Mouse (Mus musculus): ENCODE results near the gene Polg. TPM values are rescaled to one million over a fixed set of nuclear protein-coding genes. Genes with fewer than 3 reads are reported as not detected.
A peak's percentile ranks its signal among the peaks of the same experiment; 100 is the strongest.

The Polg gene
- polyA plus RNA-seq, 1 experiment from 2014 or later, result 23.0 TPM

GRCm38 (mm10) chr7:79510686-79511085 is 44.5 kb upstream of the Polg start:
- Histone ChIP-seq H3K4me1 (ENCODE audit: control insufficient read depth, insufficient read depth, low read length) (peaks cover 63% of the 10 kb centered on the region), H3K27me3 (ENCODE audit: control insufficient read depth, insufficient read depth, low read length) (no peaks in the 10 kb centered on the region), H3K4me3 (ENCODE audit: low read depth, low read length) (peak overlapping the region; percentile 90), H3K9ac (replicated peaks; ENCODE audit: low read depth, low read length) (peak overlapping the region; percentile 99), H3K9me3 (ENCODE audit: control insufficient read depth, low read length) (no peaks in the 10 kb centered on the region), H3K4me2 (ENCODE audit: low read depth, low read length) (peak overlapping the region; percentile 94), H3K27ac (ENCODE audit: low read depth, low read length) (peak overlapping the region; percentile 99), H3K36me3 (ENCODE audit: control insufficient read depth, insufficient read depth, low read length) (peaks cover 14% of the 10 kb centered on the region; the same call in 1 of the 2 replicates)
- no peak for ATAC-seq (ENCODE audit: low read depth)
- 11% methylated on average over 3 of the region's 3 CpGs for WGBS

- peak overlapping the region; percentile 94 for H3K4me2 ChIP-seq (ENCODE audit: low read depth, low read length)
- H3K36me3 ChIP-seq (ENCODE audit: control insufficient read depth, insufficient read depth, low read length), result peaks cover 10% of the 10 kb centered on the region; the same call in 1 of the 2 replicates
- peaks cover 53% of the 10 kb centered on the region for H3K4me1 ChIP-seq (ENCODE audit: control insufficient read depth, insufficient read depth, low read length)
- no peaks in the 10 kb centered on the region; the same call in 1 of the 2 replicates for H3K27me3 ChIP-seq (ENCODE audit: control insufficient read depth, insufficient read depth, low read length)
- peak overlapping the region; percentile 90 for H3K4me3 ChIP-seq (ENCODE audit: low read depth, low read length)
- no peaks in the 10 kb centered on the region for H3K9me3 ChIP-seq (ENCODE audit: control insufficient read depth, low read length)
- ATAC-seq (ENCODE audit: low read depth), result no peak
- peak overlapping the region; percentile 99 for H3K9ac ChIP-seq (replicated peaks; ENCODE audit: low read depth, low read length)
- WGBS, result 2% methylated on average over 12 of the region's 12 CpGs
- peak overlapping the region; percentile 99 for H3K27ac ChIP-seq (ENCODE audit: low read depth, low read length)
Measured at GRCm38 (mm10) chr7:79509710-79510109, 43.5 kb upstream of the Polg start.

- peak overlapping the region; percentile 94 for H3K4me2 ChIP-seq (ENCODE audit: low read depth, low read length)
- no peak for ATAC-seq (ENCODE audit: low read depth)
- 9% methylated on average over 6 of the region's 6 CpGs for WGBS
- peaks cover 49% of the 10 kb centered on the region; the same call in 1 of the 2 replicates for H3K4me1 ChIP-seq (ENCODE audit: control insufficient read depth, insufficient read depth, low read length)
- peak overlapping the region; percentile 99 for H3K27ac ChIP-seq (ENCODE audit: low read depth, low read length)
- H3K4me3 ChIP-seq (ENCODE audit: low read depth, low read length), result peak overlapping the region; percentile 90
- H3K9ac ChIP-seq (replicated peaks; ENCODE audit: low read depth, low read length), result peak overlapping the region; percentile 99
- no peaks in the 10 kb centered on the region; the same call in 1 of the 2 replicates for H3K27me3 ChIP-seq (ENCODE audit: control insufficient read depth, insufficient read depth, low read length)
- no peaks in the 10 kb centered on the region for H3K9me3 ChIP-seq (ENCODE audit: control insufficient read depth, low read length)
- peaks cover 10% of the 10 kb centered on the region; the same call in 1 of the 2 replicates for H3K36me3 ChIP-seq (ENCODE audit: control insufficient read depth, insufficient read depth, low read length)
Measured at GRCm38 (mm10) chr7:79509235-79509607, 43.1 kb upstream of the Polg start.

GRCm38 (mm10) chr7:79508280-79509234 is 42.4 kb upstream of the Polg start:
- 2% methylated on average over 78 of the region's 79 CpGs for WGBS
- Histone ChIP-seq H3K9ac (replicated peaks; ENCODE audit: low read depth, low read length) (peak overlapping the region; percentile 99), H3K36me3 (ENCODE audit: control insufficient read depth, insufficient read depth, low read length) (peaks cover 10% of the 10 kb centered on the region; the same call in 1 of the 2 replicates), H3K4me1 (ENCODE audit: control insufficient read depth, insufficient read depth, low read length) (peaks cover 49% of the 10 kb centered on the region; the same call in 1 of the 2 replicates), H3K27me3 (ENCODE audit: control insufficient read depth, insufficient read depth, low read length) (no peaks in the 10 kb centered on the region; the same call in 1 of the 2 replicates), H3K4me2 (ENCODE audit: low read depth, low read length) (peak overlapping the region; percentile 94), H3K27ac (ENCODE audit: low read depth, low read length) (peak overlapping the region; percentile 99), H3K9me3 (ENCODE audit: control insufficient read depth, low read length) (no peaks in the 10 kb centered on the region), H3K4me3 (ENCODE audit: low read depth, low read length) (peak overlapping the region; percentile 90)
- peak; percentile 18; the same call in 1 of the 2 replicates for ATAC-seq (ENCODE audit: low read depth)

GRCm38 (mm10) chr7:79507756-79508155 is 41.6 kb upstream of the Polg start:
- WGBS, result 0% methylated on average over 1 of the region's 1 CpGs
- Histone ChIP-seq H3K36me3 (ENCODE audit: control insufficient read depth, insufficient read depth, low read length) (peaks cover 10% of the 10 kb centered on the region; the same call in 1 of the 2 replicates), H3K9me3 (ENCODE audit: control insufficient read depth, low read length) (no peaks in the 10 kb centered on the region), H3K27me3 (ENCODE audit: control insufficient read depth, insufficient read depth, low read length) (no peaks in the 10 kb centered on the region; the same call in 1 of the 2 replicates), H3K9ac (replicated peaks; ENCODE audit: low read depth, low read length) (peak overlapping the region; percentile 99), H3K4me3 (ENCODE audit: low read depth, low read length) (peak overlapping the region; percentile 90), H3K27ac (ENCODE audit: low read depth, low read length) (peak overlapping the region; percentile 99), H3K4me1 (ENCODE audit: control insufficient read depth, insufficient read depth, low read length) (peaks cover 51% of the 10 kb centered on the region; the same call in 1 of the 2 replicates), H3K4me2 (ENCODE audit: low read depth, low read length) (peak overlapping the region; percentile 94)
- no peak for ATAC-seq (ENCODE audit: low read depth)

- H3K27ac ChIP-seq (ENCODE audit: low read depth, low read length), result peak overlapping the region; percentile 99
- under 1% methylated on average over 11 of the region's 11 CpGs for WGBS
- no peak for ATAC-seq (ENCODE audit: low read depth)
- H3K4me2 ChIP-seq (ENCODE audit: low read depth, low read length), result peak overlapping the region; percentile 94
- peaks cover 10% of the 10 kb centered on the region; the same call in 1 of the 2 replicates for H3K36me3 ChIP-seq (ENCODE audit: control insufficient read depth, insufficient read depth, low read length)
- peak overlapping the region; percentile 90 for H3K4me3 ChIP-seq (ENCODE audit: low read depth, low read length)
- peaks cover 48% of the 10 kb centered on the region; the same call in 1 of the 2 replicates for H3K4me1 ChIP-seq (ENCODE audit: control insufficient read depth, insufficient read depth, low read length)
- H3K9me3 ChIP-seq (ENCODE audit: control insufficient read depth, low read length), result no peaks in the 10 kb centered on the region
- peak overlapping the region; percentile 99 for H3K9ac ChIP-seq (replicated peaks; ENCODE audit: low read depth, low read length)
- H3K27me3 ChIP-seq (ENCODE audit: control insufficient read depth, insufficient read depth, low read length), result no peaks in the 10 kb centered on the region; the same call in 1 of the 2 replicates
Measured at GRCm38 (mm10) chr7:79507101-79507705, 41.0 kb upstream of the Polg start.

GRCm38 (mm10) chr7:79506531-79507090 is 40.4 kb upstream of the Polg start:
- no peaks in the 10 kb centered on the region; the same call in 1 of the 2 replicates for H3K27me3 ChIP-seq (ENCODE audit: control insufficient read depth, insufficient read depth, low read length)
- ATAC-seq (ENCODE audit: low read depth), result no peak
- H3K27ac ChIP-seq (ENCODE audit: low read depth, low read length), result peak overlapping the region; percentile 99
- peaks cover 42% of the 10 kb centered on the region; the same call in 1 of the 2 replicates for H3K4me1 ChIP-seq (ENCODE audit: control insufficient read depth, insufficient read depth, low read length)
- peak overlapping the region; percentile 94 for H3K4me2 ChIP-seq (ENCODE audit: low read depth, low read length)
- peak overlapping the region; percentile 90 for H3K4me3 ChIP-seq (ENCODE audit: low read depth, low read length)
- peaks cover 10% of the 10 kb centered on the region; the same call in 1 of the 2 replicates for H3K36me3 ChIP-seq (ENCODE audit: control insufficient read depth, insufficient read depth, low read length)
- 0% methylated on average over 6 of the region's 6 CpGs for WGBS
- no peaks in the 10 kb centered on the region for H3K9me3 ChIP-seq (ENCODE audit: control insufficient read depth, low read length)
- peak overlapping the region; percentile 99 for H3K9ac ChIP-seq (replicated peaks; ENCODE audit: low read depth, low read length)

- Histone ChIP-seq H3K27ac (ENCODE audit: low read depth, low read length) (peak overlapping the region; percentile 99), H3K4me1 (ENCODE audit: control insufficient read depth, insufficient read depth, low read length) (peaks cover 40% of the 10 kb centered on the region; the same call in 1 of the 2 replicates), H3K9ac (replicated peaks; ENCODE audit: low read depth, low read length) (peak overlapping the region; percentile 99), H3K4me3 (ENCODE audit: low read depth, low read length) (peak overlapping the region; percentile 90), H3K4me2 (ENCODE audit: low read depth, low read length) (peak overlapping the region; percentile 94), H3K9me3 (ENCODE audit: control insufficient read depth, low read length) (no peaks in the 10 kb centered on the region), H3K27me3 (ENCODE audit: control insufficient read depth, insufficient read depth, low read length) (no peaks in the 10 kb centered on the region; the same call in 1 of the 2 replicates), H3K36me3 (ENCODE audit: control insufficient read depth, insufficient read depth, low read length) (peaks cover 10% of the 10 kb centered on the region; the same call in 1 of the 2 replicates)
- under 1% methylated on average over 28 of the region's 28 CpGs for WGBS
- peak; percentile 42 for ATAC-seq (ENCODE audit: low read depth)
Measured at GRCm38 (mm10) chr7:79505876-79506530, 39.8 kb upstream of the Polg start.

All from neural tube, embryonic 14.5 days (tissue).